Comparison of ENCODE assay signal across 17 mouse cellular contexts in genomic region chr6:53603041-53603440, GRCm38 (mm10).
"Had no signal": no experiment of that assay in that cellular context is flagged by ENCODE, and none has a peak within 500 bp of the region (broad histone marks: within the 10 kb centered on the region; RNA-seq: fewer than 3 reads in every experiment).

No protein-coding gene starts in this region.

- H3K27ac ChIP-seq: kidney, postnatal 0 days; layer of hippocampus, adult 2 months; limb, embryonic 15.5 days; liver, embryonic 14.5 days; lung, embryonic 15.5 days; midbrain, embryonic 12.5 days; neural tube, embryonic 13.5 days had no signal

- H3K36me3 ChIP-seq: lung, embryonic 15.5 days; midbrain, embryonic 12.5 days; neural tube, embryonic 13.5 days had no signal

- H3K9ac ChIP-seq: limb, embryonic 15.5 days; liver, embryonic 14.5 days; liver, postnatal 0 days; lung, embryonic 15.5 days; midbrain, embryonic 12.5 days; neural tube, embryonic 13.5 days had no signal

- H3K4me3 ChIP-seq: layer of hippocampus, adult 2 months; limb, embryonic 15.5 days; lung, embryonic 15.5 days; midbrain, embryonic 12.5 days; myocyte; neural tube, embryonic 13.5 days had no signal

- H3K4me2 ChIP-seq: limb, embryonic 15.5 days; liver, embryonic 11.5 days; lung, embryonic 15.5 days; midbrain, embryonic 12.5 days; neural tube, embryonic 13.5 days had no signal

- H3K4me1 ChIP-seq: midbrain, embryonic 12.5 days; neural tube, embryonic 13.5 days had no signal

- H3K9me3 ChIP-seq: limb, embryonic 15.5 days; lung, embryonic 15.5 days; midbrain, embryonic 12.5 days; neural tube, embryonic 13.5 days had no signal

- H3K27me3 ChIP-seq: limb, embryonic 15.5 days; lung, embryonic 15.5 days; midbrain, embryonic 12.5 days had no signal

- DNase-seq: kidney, postnatal 25 days; layer of hippocampus, adult 9-11 months; liver, postnatal 0 days; lung, postnatal 14 days; retina, postnatal 1 day; thymus, adult 18-20 months; thymus, postnatal 36 days had no signal

- ATAC-seq: liver, postnatal 0 days; midbrain, embryonic 16.5 days had no signal
